Mouse (Mus musculus) midbrain, postnatal 0 days (tissue): ENCODE measurements around the gene Nup107. TPM values are rescaled to one million over a fixed set of nuclear protein-coding genes. Genes with fewer than 3 reads are reported as not detected.
"Not testable (repeated sequence)": the region's sequence is repeated elsewhere in the genome, so short reads cannot be mapped to it uniquely, and the experiment has no call there.

Experiments
- ATAC-seq: fragments of 200-750 bp; cut with Nextera tagmentation; 2 replicates; pipeline ENCODE4 v1.8.0; 2017; ENCODE audit warnings: moderate number of reproducible peaks, mild to moderate bottlenecking, moderate TSS enrichment, moderate library complexity; ENCODE audit not compliant: low FRiP score
- DNase-seq: peaks from one replicate; pipeline ENCODE4 v3.0.0-alpha.2; 2015; ENCODE audit warnings: low spot score
- H3K27ac ChIP-seq: fragments of 300-500 bp; sonication (generic); 2 replicates; pipeline ENCODE4 v1.5.1; 2014; ENCODE audit warnings: low read depth, mild to moderate bottlenecking, low read length, mixed read lengths
- H3K27me3 ChIP-seq: fragments of 300-500 bp; sonication (generic); 2 replicates; pipeline ENCODE4 v1.6.1; 2014; ENCODE audit warnings: low read length, control low read depth, mixed read lengths; ENCODE audit not compliant: insufficient read depth
- H3K36me3 ChIP-seq: fragments of 300-500 bp; sonication (generic); 2 replicates; pipeline ENCODE4 v1.6.1; 2014; ENCODE audit warnings: low read length, control low read depth, mixed read lengths; ENCODE audit not compliant: insufficient read depth
- H3K4me1 ChIP-seq: fragments of 300-500 bp; sonication (generic); 2 replicates; pipeline ENCODE4 v1.6.1; 2014; ENCODE audit warnings: mild to moderate bottlenecking, control low read depth, antibody characterized with exemption, low read length, mixed read lengths; ENCODE audit not compliant: insufficient read depth
- H3K4me2 ChIP-seq: fragments of 300-500 bp; sonication (generic); 2 replicates; pipeline ENCODE4 v1.6.1; 2014; ENCODE audit warnings: low read depth, mild to moderate bottlenecking, low read length, mixed read lengths; ENCODE audit not compliant: poor library complexity, severe bottlenecking
- H3K4me3 ChIP-seq: fragments of 300-500 bp; sonication (generic); 2 replicates; pipeline ENCODE4 v1.5.1; 2014; ENCODE audit warnings: low read depth, mild to moderate bottlenecking, low read length, moderate library complexity
- H3K9ac ChIP-seq: fragments of 300-500 bp; sonication (generic); replicated peaks from 2 replicates; pipeline ENCODE4 v1.6.1; 2014; ENCODE audit warnings: mild to moderate bottlenecking, low read length, moderate library complexity, mixed read lengths; ENCODE audit not compliant: poor library complexity, severe bottlenecking
- H3K9me3 ChIP-seq: fragments of 300-500 bp; sonication (generic); 2 replicates; pipeline ENCODE4 v1.6.1; 2016; ENCODE audit warnings: low read length, control low read depth
- CTCF ChIP-seq: IDR thresholded peaks from 2 replicates; pipeline ENCODE4 v1.5.1; 2016; ENCODE audit warnings: antibody characterized with exemption, mild to moderate bottlenecking
- WGBS: fragments of 180-500 bp; shearing (Covaris S2); extraction: QIAGEN DNeasy Blood & Tissue Kit; methylation state at CpG from one replicate; pipeline ENCODE4 v1.1.7; 2014; 5-methylcytosine and 5-hydroxymethylcytosine counted together
- polyA plus RNA-seq: library from polyadenylated mRNA; unstranded; fragments of >200 nt; fragmentation: Nextera tagmentation; extraction: Ambion mirVana; gene quantifications from 2 replicates; pipeline ENCODE4 v1.2.1, GENCODE M21; 2015
- total RNA-seq: library from RNA; depleted of rRNA; stranded (reverse); fragments of >200 nt; gene quantifications from 2 replicates; pipeline ENCODE4 v1.2.3, GENCODE M21; 2014

The Nup107 gene
- total and polyA plus RNA-seq, 2 experiments from 2014 or later: 14.0 to 16.7 TPM

DNA sequence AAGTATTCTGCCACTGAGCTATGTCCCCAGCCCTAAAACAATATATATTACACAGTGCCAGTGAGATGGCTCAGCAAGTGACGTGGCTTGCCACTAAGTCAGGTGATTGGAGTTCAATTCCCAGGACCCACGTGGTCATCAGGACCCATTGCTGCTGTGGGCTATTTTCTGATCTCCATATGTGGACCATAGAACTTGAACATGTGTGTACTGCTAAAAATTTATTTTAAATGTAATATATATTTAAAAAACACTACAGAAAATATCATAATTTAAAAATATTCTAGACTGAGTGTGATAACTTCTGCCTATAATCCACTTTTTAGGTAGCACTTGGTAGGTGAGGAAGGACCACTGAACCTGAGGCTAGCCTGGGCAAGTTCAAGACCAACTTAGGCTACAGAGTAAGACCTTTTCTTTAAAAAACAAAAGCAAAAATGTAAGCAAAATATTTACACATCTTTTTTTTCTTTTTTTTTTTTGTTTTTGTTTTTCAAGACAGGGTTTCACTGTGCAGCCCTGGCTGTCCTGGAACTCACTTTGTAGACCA lies 30.1 kb downstream of the Nup107 start:
- no peak for ATAC-seq
- Histone ChIP-seq H3K9ac (no peak overlapping the region), H3K4me1 (no peaks in the 10 kb centered on the region), H3K4me2 (no peak overlapping the region), H3K9me3 (no peaks in the 10 kb centered on the region), H3K36me3 (peaks cover 57% of the 10 kb centered on the region), H3K4me3 (no peak overlapping the region), H3K27me3 (no peaks in the 10 kb centered on the region), H3K27ac (no peak overlapping the region)
- TF ChIP-seq CTCF: no peak
- WGBS: 92% methylated on average over 2 of the region's 2 CpGs
- DNase-seq: no peak

DNA sequence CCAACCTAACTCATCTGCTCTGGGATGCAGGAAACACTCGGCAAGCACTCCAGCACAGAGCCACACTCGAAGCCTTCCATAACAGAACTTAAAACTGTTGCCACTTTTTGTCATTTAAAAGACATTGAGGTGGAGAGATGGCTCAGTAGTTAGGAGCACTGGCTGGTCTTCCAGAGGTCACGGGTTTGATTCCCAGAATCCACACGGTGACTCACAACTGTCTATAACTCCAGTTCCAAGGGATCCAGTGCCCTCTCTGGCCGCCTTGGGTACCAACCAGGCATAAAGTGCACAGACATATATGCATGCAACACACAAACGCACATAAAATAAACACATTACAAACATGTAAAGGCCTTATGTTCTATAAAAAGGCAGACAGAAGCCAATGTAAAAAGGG lies 31.0 kb downstream of the Nup107 start:
- DNase-seq (no peak), ATAC-seq (no peak)
- no peak for TF ChIP-seq CTCF
- Histone ChIP-seq H3K4me3 (no peak overlapping the region), H3K9me3 (no peaks in the 10 kb centered on the region), H3K4me1 (no peaks in the 10 kb centered on the region), H3K9ac (no peak overlapping the region), H3K4me2 (no peak overlapping the region), H3K27ac (no peak overlapping the region), H3K27me3 (no peaks in the 10 kb centered on the region), H3K36me3 (peaks cover 65% of the 10 kb centered on the region)
- 93% methylated on average over 6 of the region's 6 CpGs for WGBS

DNA sequence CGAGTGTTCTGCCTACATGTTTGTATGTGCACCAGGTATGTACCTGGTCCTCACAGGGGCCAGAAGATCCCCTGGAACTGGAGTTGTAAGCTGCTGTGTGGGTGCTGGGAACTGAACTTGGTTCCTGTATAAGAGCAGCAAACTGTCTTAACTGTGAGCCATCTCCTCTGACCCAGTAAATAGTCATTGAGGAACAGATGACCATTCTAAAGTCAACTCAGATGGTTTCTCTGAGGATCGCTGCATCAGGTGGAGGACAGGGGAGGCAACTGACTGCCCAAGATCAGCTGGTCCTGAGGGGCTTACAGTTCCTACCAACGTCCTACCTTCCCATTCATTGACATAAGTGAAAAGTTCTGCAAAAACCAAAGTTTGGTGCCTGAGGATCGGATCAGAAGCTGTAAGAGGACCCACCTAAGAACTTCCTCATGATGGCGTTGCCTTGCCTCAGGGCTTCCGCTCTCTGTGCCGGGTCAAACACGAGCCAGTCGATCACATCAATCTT lies 31.6 kb downstream of the Nup107 start:
- H3K27me3 ChIP-seq: no peaks in the 10 kb centered on the region
- peaks cover 66% of the 10 kb centered on the region for H3K36me3 ChIP-seq
- WGBS: 94% methylated on average over 9 of the region's 9 CpGs
- no peaks in the 10 kb centered on the region for H3K4me1 ChIP-seq
- DNase-seq: no peak
- no peak for TF ChIP-seq CTCF
- H3K9ac ChIP-seq: no peak overlapping the region
- no peak for ATAC-seq
- H3K27ac ChIP-seq: no peak overlapping the region
- no peaks in the 10 kb centered on the region for H3K9me3 ChIP-seq
- H3K4me2 ChIP-seq: no peak overlapping the region
- no peak overlapping the region for H3K4me3 ChIP-seq

DNA sequence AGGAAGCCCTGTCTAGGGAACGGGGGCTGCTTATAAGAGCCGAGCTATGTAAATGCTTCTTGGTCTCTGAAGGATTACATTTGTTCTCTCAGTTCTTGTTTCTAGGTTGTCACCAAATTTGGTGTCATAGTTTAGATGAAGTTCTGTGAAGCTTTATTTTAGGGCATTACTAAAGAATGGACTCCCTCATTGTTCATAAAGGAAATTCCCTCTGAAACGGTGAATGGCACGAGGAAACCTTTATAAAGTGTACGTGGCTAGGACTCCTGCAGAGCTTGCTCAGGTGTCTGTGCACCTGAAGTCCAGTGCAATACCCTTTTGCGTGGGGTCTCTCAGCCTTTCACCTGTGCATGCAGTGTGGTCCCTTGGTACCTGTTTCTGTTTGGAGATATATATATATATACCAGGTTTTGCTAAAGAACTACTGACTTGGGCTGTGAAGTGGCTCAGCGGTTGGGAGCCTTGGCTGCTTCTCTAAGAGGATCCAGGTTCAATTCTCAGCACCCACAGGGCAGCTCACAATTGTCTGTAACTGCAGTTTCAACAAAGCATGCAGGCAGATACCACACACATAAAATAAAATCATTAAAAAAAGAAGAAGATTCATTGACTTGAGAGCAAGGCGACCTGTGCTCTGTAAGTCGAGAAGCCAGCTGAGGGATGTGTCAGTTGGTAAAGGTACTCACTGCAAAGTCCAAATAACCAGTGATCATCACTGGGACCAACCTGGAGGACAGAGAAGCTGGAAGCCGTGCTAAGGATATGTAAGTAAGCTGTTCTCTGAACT lies 32.5 kb downstream of the Nup107 start:
- no peak overlapping the region for H3K4me3 ChIP-seq
- no peak for TF ChIP-seq CTCF
- H3K4me1 ChIP-seq: no peaks in the 10 kb centered on the region
- no peak overlapping the region for H3K9ac ChIP-seq
- WGBS: 96% methylated on average over 10 of the region's 10 CpGs
- H3K4me2 ChIP-seq: no peak overlapping the region
- ATAC-seq: no peak
- H3K9me3 ChIP-seq: no peaks in the 10 kb centered on the region
- peaks cover 68% of the 10 kb centered on the region for H3K36me3 ChIP-seq
- H3K27ac ChIP-seq: no peak overlapping the region
- no peaks in the 10 kb centered on the region for H3K27me3 ChIP-seq
- no peak for DNase-seq

DNA sequence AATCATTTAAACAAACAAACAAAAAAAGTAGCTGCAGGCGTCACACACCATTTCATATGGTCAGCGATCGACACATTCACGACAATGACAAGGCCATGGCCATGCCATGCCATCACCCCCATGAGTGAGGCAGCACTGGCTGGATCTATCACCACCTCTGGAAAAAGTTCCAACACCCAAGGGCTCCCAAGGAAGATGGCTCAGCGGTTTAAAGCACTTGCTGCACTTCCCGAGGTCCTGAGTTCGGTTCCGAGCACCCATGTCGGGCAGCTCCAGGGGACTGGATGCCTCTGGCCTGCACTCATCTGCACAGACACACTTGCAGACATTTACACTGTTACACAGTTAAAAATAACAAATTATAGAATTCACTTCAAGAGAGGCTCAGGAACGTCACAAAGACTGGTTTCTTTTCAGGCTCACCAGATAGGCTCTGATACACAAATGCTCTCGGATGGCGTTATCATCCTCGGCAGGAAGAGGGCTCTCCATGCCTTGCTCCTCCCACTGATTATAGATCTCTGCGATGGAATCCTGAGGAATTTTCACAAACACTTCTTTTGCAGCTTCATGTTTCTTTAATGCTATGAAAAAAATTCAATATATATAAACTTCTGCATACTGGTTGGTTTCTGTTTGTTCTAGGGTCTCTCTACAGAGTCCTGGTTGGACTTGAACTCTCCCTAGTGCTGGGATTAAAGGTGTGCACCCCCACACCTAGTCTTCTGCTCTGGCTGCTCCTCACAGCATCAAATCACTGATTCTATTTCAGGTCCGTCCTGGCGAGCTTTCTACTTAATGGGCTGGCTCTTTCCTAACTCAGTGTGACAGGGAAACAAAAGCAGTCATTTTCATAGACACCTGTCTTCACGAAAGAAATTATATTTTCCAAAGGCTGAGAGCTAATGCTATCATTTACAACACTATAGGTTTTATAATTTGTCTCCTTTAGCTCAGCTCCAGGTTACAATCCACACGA lies 33.5 kb downstream of the Nup107 start:
- Histone ChIP-seq H3K27me3 (no peaks in the 10 kb centered on the region), H3K36me3 (peaks cover 67% of the 10 kb centered on the region), H3K4me1 (no peaks in the 10 kb centered on the region), H3K4me3 (no peak overlapping the region), H3K9me3 (no peaks in the 10 kb centered on the region), H3K9ac (no peak overlapping the region), H3K27ac (no peak overlapping the region), H3K4me2 (no peak overlapping the region)
- TF ChIP-seq CTCF: no peak
- ATAC-seq (no peak), DNase-seq (no peak)
- WGBS: 91% methylated on average over 18 of the region's 18 CpGs

DNA sequence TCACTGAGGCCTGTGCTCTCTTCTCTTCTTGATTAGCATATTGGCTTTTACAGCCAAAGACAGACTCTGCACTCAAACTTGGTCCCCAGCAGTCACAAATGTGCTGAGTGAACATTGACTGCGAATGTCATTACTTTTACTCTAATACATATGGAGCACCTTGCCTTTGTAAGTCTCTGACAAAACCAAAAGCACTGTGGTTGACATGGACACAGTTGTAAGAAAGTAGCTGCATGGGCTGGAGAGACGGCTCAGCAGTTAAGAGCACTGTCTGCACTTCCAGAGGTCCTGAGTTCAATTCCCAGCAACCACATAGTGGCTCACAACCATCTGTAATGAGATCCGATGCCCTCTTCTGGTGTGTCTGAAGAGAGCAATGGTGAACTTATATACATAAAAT lies 34.2 kb downstream of the Nup107 start:
- not testable (repeated sequence) for ATAC-seq, H3K27me3 ChIP-seq, H3K27ac ChIP-seq, H3K9ac ChIP-seq, DNase-seq, H3K9me3 ChIP-seq, H3K4me2 ChIP-seq, H3K4me1 ChIP-seq, H3K4me3 ChIP-seq
- H3K36me3 ChIP-seq: peaks cover 62% of the 10 kb centered on the region
- 91% methylated on average over 3 of the region's 3 CpGs for WGBS
